Mouse (Mus musculus): ENCODE data around the gene Gm21897. TPM values are rescaled to one million over a fixed set of nuclear protein-coding genes. Genes with fewer than 3 reads are reported as not detected.
"Not testable (repeated sequence)": the region's sequence is repeated elsewhere in the genome, so short reads cannot be mapped to it uniquely, and the experiment has no call there.

The Gm21897 gene
- total RNA-seq (2015) (0.10 TPM in 1 of 2 replicates, not detected in the other), total RNA-seq (2017) (not detected in 2 replicates)

DNA sequence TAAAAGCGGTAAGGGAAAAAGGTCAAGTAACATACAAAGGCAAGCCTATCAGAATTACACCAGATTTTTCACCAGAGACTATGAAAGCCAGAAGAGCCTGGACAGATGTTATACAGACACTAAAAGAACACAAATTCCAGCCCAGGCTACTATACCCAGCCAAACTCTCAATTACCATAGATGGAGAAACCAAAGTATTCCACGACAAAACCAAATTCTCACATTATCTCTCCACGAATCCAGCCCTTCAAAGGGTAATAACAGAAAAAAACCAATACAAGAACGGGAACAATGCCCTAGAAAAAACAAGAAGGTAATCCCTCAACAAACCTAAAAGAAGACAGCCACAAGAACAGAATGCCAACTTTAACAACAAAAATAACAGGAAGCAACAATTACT, at the start of gene Gm21897:
Gene Gm21897, plus strand, starts transcription at position 301 of the 400 bp plus-strand sequence.
- not testable (repeated sequence) for ATAC-seq (replicated peaks; ENCODE audit: poor library complexity)

DNA sequence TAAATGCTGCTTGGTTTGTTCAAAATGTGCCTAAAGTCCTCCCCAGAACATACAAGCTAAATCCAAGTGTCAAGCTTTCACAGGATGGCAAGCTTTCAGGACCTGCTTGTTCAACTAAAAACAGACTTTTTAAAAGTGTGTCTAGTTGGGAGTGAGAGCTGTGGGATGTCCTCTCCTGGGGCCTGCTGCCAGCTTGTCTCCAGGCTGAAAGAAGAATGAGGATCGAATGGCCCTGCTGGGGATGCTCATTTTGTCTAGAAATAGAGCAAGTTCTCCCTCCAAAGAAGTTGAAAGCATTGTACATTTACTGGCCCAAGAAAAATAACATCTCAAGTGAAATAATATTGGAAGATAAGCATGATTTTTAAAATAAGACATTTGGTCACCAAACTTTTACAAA, 45.0 kb upstream of the Gm21897 start:
- no peak for ATAC-seq (replicated peaks; ENCODE audit: poor library complexity)

DNA sequence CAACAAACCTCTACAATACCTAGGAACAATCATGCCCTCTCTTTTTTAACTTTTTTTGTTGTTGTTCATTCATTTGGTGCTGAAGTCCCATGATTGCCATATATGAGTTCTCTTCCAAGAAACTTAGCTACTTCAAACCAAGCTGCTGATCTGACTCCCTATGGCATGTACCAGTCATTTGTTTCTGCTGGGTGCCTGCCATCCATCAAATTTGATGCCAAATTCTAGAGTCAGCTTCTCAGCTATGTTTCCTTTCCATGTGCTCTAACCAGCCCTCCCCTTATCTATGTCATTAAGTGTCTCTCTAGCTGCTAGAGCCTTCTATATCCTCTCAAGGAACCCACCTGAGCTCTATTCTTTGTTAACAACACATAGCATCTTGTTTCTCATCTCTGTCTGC, 39.8 kb upstream of the Gm21897 start:
- no peak for ATAC-seq (replicated peaks; ENCODE audit: poor library complexity)

DNA sequence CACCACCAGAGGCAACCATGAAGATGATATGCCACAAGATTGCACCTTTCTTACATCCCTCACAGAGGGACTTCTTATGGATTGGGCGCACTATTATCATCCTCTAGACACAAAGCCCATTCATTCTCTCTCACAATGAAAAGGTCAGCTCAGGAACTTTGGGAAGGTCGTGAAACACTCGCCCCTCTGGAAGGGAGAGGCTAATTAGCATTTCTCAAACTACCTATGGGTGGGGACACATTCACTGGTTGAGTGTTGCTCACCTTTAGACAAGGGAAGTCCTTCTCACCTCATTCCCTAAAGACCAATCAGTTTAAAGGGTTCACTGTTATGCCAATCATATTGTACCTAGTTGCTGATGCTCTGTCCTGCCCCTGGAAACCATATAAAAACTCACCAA, 24.2 kb upstream of the Gm21897 start:
- ATAC-seq (replicated peaks; ENCODE audit: poor library complexity), result no peak

DNA sequence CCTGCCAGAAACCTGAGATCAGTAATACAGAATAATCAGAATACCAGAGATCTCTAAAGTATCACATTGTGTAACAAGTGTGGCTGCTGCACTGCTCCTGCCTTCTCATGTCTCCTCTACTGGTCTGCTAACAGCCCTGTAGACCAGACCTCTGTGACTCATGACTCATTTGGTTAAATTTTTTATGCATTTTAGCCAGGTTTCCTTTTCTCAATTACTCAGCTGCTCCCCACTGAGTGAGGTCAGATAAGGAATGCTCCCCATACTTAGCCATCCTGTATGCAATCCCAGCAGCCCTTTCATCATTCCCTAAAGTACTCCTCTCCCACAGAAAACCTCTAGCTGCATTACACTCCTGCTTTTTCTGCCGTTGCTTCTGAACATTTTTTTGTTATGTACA, 23.0 kb upstream of the Gm21897 start:
- no peak for ATAC-seq (replicated peaks; ENCODE audit: poor library complexity)

DNA sequence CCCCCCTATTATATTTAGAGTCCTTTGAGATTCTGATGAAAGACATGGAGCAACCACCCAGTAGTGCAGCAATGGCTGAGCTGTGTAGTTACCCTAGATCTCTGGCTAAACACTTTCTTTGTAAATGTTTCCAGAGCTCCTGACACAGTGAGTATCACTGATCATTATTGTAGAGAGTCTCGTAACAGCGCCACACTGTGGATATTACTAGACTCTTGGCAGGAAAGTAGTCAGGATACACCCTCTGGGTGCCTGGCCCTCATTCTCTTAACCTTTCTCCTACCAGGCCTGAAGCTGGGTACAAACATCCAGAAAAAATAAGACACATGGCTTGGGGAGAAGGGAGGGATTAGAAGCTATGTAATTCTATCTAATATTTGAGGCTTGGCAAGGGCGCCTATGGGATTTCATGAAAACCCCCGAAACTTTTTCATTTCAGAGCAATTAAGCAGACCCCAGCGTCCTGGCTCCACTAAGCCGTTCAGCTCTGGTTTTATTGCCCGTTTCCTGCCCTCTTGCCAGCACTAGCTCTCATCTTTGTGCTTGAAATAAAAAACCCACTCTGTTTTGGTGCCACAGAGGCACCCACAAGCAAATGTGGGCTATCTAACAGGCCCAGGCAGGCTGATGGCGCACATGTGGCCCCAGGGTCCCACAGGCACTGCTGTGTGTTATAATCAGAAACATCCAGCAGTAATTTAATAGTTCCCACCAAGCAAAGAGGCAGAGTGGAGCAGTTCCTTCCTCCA, 22.2 kb upstream of the Gm21897 start:
- no peak for ATAC-seq (replicated peaks; ENCODE audit: poor library complexity)

DNA sequence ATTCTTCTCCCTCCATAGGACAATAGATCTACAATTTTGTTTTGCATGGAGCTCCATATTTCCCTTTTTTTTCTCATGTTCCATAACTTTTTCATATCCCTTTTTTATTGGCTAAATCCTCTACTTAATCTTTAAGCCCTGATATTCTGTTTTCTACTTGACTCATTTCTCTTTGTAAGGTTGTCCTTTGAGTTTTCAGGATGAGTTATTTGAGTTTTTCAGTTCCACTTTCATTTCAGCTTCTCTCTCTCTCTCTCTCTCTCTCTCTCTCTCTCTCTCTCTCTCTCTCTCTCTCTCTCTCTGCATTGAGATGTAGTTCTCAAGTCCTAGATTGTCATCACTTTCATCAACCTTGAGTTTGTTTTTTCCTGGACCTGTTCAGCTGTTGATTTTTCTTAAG, 17.3 kb downstream of the Gm21897 start:
- ATAC-seq (replicated peaks; ENCODE audit: poor library complexity), result no peak

DNA sequence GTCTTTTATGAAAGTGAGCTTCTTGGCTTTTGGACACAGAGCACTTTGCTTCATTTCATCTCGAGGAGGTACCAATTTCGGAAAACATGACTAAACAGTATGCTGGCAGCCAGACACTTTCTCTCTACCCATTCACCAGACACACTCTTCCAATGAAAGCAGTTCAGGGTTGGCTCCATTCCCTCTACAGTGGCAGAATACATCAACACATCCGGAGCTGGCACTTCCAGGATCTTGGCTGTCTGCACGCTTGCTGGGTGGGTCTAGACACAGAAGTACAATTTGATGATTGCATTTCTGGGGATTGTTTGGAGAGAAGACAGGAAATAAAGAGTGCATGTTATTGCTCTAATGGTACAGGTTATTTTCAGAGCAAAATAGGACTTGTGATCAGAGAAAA, 21.8 kb downstream of the Gm21897 start:
- ATAC-seq (replicated peaks; ENCODE audit: poor library complexity), result no peak

DNA sequence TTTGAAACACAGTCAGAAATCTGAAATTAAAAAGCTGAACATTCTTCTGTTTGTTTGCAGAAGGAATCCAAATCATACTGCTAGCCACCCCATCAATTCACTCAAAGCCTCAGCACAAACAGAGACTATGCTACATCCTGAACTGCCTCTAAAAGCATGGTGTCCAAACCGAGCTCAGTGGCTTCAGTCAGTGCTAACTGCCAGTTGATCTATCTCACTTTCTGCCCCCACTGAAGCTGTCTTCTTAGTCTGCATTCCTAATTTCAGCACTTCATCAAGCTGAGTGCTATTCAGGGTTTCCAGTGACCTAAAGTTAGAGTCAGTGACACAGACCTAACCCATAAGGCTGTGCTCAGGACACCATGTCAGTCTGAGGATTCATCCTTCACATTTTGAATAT, 28.8 kb downstream of the Gm21897 start:
- ATAC-seq (replicated peaks; ENCODE audit: poor library complexity), result no peak

DNA sequence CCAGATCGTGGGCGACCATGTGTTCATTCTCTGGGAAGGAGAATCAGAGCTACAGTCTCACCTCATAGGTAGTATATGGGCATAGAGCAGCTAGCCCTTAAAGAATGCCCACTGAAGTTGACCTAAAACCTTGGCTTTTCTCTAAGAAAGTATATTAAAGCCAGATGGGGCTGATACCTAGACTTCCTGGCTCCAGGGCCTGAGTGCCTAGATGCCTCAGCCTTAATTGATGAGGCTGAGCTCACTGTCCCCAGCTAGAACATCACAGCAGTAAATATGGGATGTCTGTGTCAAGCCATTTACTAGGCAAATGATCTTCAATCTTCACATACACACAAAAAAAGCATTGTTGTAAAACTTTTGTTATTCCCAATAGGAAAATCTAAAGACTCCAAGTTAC, 32.1 kb downstream of the Gm21897 start:
- no peak for ATAC-seq (replicated peaks; ENCODE audit: poor library complexity)

DNA sequence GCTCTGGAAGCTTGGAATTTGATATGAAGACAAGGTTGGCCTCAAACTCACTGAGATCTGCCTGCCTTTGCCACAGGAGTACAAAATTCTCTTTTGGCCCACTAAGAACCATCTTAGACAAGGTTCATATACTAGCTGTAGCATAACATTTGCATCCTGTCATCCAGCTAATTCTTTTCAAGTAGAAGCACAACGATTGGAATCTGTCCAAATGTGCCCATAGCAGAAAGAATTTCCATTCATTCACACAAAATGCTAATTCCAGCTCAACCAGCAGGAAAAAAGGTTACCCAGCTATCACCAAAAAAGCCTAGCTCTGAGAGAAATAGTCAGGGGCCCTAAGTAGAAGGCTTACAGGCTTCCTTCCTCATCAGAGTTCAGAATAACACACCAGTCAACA, 34.0 kb downstream of the Gm21897 start:
- ATAC-seq (replicated peaks; ENCODE audit: poor library complexity), result no peak

DNA sequence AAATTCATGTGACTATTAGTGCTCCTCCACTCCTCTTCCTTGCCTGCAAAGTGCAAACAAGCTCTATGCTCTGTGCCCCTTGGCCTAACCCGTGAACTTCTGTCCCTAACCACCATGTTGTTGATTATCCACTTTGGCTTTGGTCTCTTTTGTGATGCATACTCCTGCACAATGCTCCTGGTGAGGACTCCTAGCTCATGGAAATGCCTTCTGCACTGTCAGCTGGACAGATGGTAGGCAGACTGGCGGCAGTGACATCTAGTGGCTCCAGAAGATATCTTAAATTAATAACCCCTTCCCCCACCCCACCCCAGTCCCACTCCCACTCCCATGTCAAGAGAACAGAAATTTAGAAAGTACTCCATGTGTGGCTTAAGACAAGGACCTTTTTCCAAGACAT, 35.1 kb downstream of the Gm21897 start:
- no peak for ATAC-seq (replicated peaks; ENCODE audit: poor library complexity)

DNA sequence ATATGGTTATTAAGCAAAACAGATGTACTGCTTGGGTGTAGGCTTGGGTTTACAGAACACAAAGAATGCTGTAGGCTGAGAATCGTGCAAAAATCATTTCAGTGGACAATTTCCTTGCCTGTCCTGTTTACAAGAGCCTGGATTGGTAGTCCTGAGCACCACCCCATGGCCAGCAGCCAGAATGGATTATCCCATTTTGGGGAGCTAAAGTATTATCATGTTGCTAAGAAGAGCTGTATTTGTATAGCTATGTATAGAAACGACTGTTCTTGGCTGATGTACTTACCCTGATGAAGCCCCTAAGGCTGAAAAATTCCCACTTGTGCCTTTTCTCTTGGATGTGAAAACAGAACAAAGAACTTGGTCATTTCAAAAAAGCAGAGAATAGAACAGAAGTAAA, 37.6 kb downstream of the Gm21897 start:
- no peak for ATAC-seq (replicated peaks; ENCODE audit: poor library complexity)

DNA sequence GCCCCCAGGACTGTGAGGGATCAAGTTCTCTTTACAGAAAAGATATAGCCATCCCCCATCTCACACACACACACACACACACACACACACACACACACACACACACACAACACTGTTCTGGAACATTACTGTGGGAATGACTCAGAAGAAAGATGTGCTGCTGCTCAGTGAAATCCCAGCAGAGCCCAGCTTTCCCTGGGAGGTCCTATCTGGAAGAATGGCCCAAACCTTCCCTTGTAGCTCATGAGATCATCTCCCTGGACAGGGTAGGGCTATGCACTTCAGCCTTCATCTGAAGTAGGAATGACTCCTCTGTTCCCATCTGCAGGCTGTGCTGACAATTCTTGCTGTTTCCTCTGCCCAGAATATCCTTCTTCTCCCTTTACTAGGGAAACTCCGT, 38.1 kb downstream of the Gm21897 start:
- no peak for ATAC-seq (replicated peaks; ENCODE audit: poor library complexity)

DNA sequence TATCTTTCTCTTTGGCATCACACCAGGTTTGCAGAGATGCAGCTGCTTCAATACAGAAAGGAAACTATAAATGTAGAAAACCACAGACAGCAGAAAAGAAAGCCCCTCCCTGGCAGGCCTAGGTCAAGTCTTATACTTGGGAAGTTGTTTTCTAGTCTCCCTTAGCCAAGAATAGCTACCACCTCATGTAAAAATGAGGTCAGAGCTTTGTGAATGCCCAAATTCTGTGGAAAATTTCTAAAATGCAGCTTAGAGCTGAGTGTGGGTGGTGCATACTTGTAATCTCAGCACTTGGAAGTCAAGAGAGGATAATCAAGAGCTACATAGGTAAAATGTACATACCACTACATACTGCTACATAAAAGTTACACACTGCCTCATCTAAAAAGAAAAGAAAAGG, 40.5 kb downstream of the Gm21897 start:
- no peak for ATAC-seq (replicated peaks; ENCODE audit: poor library complexity)

DNA sequence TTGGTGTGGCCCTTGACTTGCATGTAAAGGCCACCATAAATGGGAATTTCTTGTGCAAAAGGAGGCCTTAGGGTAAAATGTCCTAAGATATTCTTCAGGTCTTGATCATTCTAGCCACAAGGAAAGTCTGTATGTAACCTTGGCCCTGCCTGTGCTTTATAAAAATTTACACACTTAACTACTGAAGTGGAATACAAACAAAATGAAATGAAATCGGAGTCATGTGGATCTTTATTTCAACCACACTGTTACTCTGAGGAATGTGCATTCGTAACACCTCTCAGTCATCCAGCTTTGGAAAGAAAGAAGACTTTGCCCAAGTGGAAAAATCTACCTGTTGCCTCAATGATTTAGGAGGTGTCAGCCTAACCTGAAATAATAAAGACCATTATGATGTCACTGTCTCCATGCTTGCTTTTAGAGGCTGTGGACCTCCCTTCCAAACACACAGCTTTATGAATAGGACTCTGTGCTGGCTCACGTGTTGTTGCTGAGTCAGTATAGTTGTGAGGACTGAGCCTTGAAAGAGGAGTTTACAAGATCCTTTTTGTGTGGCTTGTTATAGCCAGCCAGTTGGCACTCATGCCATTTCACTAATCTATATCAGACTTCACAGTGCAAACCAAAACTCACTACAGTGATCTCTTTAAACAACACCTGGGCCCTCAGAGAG, 42.0 kb downstream of the Gm21897 start:
- no peak for ATAC-seq (replicated peaks; ENCODE audit: poor library complexity)

DNA sequence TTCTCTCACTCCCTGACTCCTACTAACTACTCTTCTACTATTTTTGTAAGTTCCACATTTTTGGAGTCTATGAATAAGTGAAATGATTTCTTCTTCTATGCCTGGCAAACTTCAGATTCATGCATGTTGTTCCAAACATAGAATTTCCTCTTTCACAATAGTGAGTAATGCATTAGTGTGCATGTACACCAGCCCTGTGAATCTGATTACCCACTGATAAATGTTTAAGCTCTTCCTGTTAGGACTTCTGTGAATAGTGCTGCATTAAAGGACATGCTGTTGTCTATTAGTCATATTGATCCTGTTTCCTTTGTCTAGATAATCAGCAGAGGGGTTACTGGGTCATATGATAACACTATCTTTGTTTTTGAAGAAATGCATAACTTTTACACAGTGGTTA, 43.6 kb downstream of the Gm21897 start:
- ATAC-seq (replicated peaks; ENCODE audit: poor library complexity), result no peak

All from megakaryocyte progenitor cell, adult 5-6 weeks (primary cell).